Mouse (Mus musculus) forebrain, embryonic 14.5 days (tissue): ENCODE results near the gene Hist1h2be. TPM values are rescaled to one million over a fixed set of nuclear protein-coding genes. Genes with fewer than 3 reads are reported as not detected.
A peak's percentile ranks its signal among the peaks of the same experiment; 100 is the strongest.
"Not testable (repeated sequence)": the region's sequence is repeated elsewhere in the genome, so short reads cannot be mapped to it uniquely, and the experiment has no call there.

ENCODE experiments used
- ATAC-seq: fragments of 200-750 bp; cut with Nextera tagmentation; 2 replicates; pipeline ENCODE4 v1.8.0; 2017; ENCODE audit warnings: mild to moderate bottlenecking, moderate library complexity
- DNase-seq: peaks from one replicate; pipeline ENCODE4 v3.0.0-alpha.2; 2015; ENCODE audit warnings: low spot score
- H3K27ac ChIP-seq: fragments of 300-500 bp; sonication (generic); 2 replicates; pipeline ENCODE4 v1.5.1; 2014; ENCODE audit warnings: low read depth, mild to moderate bottlenecking, control low read depth, low read length, moderate library complexity
- H3K27me3 ChIP-seq: fragments of 300-500 bp; sonication (generic); replicated peaks from 2 replicates; pipeline ENCODE4 v1.6.1; 2014; ENCODE audit warnings: low read length, control low read depth, mixed read lengths; ENCODE audit not compliant: control insufficient read depth, insufficient read depth
- H3K36me3 ChIP-seq: fragments of 300-500 bp; sonication (generic); 2 replicates; pipeline ENCODE4 v1.6.1; 2014; ENCODE audit warnings: low read length, control low read depth; ENCODE audit not compliant: control insufficient read depth, insufficient read depth
- H3K4me1 ChIP-seq: fragments of 300-500 bp; sonication (generic); 2 replicates; pipeline ENCODE4 v1.6.1; 2014; ENCODE audit warnings: antibody characterized with exemption, low read length, control low read depth; ENCODE audit not compliant: control insufficient read depth, insufficient read depth
- H3K4me2 ChIP-seq: fragments of 300-500 bp; sonication (generic); 2 replicates; pipeline ENCODE4 v1.6.1; 2014; ENCODE audit warnings: mild to moderate bottlenecking, control low read depth, low read length
- H3K4me3 ChIP-seq: fragments of 300-500 bp; sonication (generic); 2 replicates; pipeline ENCODE4 v1.5.1; 2014; ENCODE audit warnings: low read depth, low read length, control low read depth
- H3K9ac ChIP-seq: fragments of 300-500 bp; sonication (generic); 2 replicates; pipeline ENCODE4 v1.6.1; 2014; ENCODE audit warnings: mild to moderate bottlenecking, low read length, control low read depth, moderate library complexity
- H3K9me3 ChIP-seq: fragments of 300-500 bp; sonication (generic); replicated peaks from 2 replicates; pipeline ENCODE4 v1.6.1; 2016; ENCODE audit warnings: low read length, control low read depth, mixed read lengths; ENCODE audit not compliant: control insufficient read depth
- WGBS: fragments of 180-500 bp; shearing (Covaris S2); extraction: QIAGEN DNeasy Blood & Tissue Kit; methylation state at CpG from one replicate; pipeline ENCODE4 v1.1.7; 2014; 5-methylcytosine and 5-hydroxymethylcytosine counted together
- polyA plus RNA-seq: library from polyadenylated mRNA; unstranded; fragments of >200 nt; fragmentation: Nextera tagmentation; extraction: Ambion mirVana; gene quantifications from 2 replicates; pipeline ENCODE4 v1.2.1, GENCODE M21; 2014

The Hist1h2be gene
- polyA plus RNA-seq, 1 experiment from 2014 or later: 1.2 TPM

DNA sequence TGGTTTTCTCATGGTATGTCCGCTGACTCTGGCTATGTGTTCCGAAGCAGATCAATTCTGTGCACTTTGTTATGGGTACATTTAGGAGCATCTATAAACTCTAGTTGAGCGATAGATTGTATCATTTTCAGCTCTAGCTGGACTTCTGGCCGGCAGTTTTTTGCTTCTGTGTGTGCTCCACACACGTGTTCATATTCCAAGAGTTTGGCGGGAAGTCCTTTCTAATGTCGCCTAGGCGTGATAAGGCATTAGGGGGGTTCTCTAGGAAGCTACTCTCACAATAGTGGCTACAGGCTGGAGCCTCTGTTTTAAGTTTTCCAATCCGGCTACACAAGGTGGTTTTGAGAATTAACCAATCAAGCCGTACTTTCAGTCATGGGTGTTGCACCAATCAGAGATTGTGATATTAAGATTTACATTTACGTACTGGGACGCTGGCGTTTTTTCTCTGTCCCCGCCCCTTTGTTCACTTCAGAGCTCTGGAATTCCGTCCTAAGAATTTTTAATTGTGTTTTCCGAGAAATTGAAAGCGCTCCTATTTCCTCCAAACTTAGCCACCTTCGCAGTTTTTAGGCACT lies 65.0 kb downstream of the Hist1h2be start:
- ATAC-seq: peak; percentile 76

DNA sequence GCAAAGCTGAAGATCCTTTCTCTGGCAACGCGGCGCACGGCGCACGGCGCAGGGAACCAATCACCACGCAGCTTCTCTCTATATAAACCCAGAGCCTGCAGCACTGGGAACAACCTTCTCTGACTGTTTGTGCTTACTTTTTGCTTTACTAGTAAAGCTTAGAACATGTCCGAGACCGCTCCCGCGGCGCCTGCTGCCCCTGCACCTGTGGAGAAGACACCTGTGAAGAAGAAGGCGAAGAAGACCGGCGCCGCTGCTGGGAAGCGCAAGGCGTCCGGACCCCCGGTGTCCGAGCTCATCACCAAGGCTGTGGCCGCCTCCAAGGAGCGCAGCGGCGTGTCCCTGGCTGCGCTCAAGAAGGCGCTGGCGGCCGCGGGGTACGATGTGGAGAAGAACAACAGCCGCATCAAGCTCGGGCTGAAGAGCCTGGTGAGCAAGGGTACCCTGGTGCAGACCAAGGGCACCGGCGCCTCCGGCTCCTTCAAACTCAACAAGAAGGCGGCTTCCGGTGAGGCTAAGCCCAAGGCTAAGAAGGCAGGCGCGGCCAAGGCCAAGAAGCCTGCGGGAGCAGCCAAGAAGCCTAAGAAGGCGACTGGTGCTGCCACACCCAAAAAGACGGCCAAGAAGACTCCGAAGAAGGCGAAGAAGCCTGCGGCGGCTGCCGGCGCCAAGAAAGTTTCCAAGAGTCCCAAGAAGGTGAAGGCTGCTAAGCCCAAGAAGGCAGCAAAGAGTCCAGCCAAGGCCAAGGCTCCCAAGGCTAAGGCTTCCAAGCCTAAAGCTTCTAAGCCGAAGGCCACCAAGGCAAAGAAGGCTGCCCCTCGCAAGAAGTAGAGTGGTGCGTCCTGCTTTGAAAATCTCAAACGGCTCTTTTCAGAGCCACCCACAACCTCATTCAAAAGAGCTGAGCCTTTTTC lies 65.7 kb downstream of the Hist1h2be start:
- peak overlapping the region; percentile 88 for H3K9ac ChIP-seq
- ATAC-seq (peak; percentile 86), DNase-seq (peak; percentile 94)
- WGBS: under 1% methylated on average over 52 of the region's 54 CpGs
- H3K4me3 ChIP-seq: peak overlapping the region; percentile 53
- peaks cover 12% of the 10 kb centered on the region; the same call in 1 of the 2 replicates for H3K4me1 ChIP-seq
- H3K36me3 ChIP-seq: no peaks in the 10 kb centered on the region
- peak overlapping the region; percentile 95 for H3K27ac ChIP-seq
- peak overlapping the region; percentile 94 for H3K4me2 ChIP-seq
- H3K27me3 ChIP-seq: no peaks in the 10 kb centered on the region
- H3K9me3 ChIP-seq: no peaks in the 10 kb centered on the region

More for the DNA sequence above, 65.0 kb downstream of the Hist1h2be start:
- WGBS: 0% methylated on average over 18 of the region's 18 CpGs
- Histone ChIP-seq H3K4me1 (0 out of 2 replicates have a peak, but pooled peaks cover 8% of the 10 kb centered on the region), H3K4me2 (peak overlapping the region; percentile 94), H3K36me3 (no peaks in the 10 kb centered on the region), H3K9me3 (no peaks in the 10 kb centered on the region), H3K27ac (peak overlapping the region; percentile 95), H3K4me3 (peak overlapping the region; percentile 53), H3K9ac (peak overlapping the region; percentile 88), H3K27me3 (no peaks in the 10 kb centered on the region)
- DNase-seq: peak; percentile 98

DNA sequence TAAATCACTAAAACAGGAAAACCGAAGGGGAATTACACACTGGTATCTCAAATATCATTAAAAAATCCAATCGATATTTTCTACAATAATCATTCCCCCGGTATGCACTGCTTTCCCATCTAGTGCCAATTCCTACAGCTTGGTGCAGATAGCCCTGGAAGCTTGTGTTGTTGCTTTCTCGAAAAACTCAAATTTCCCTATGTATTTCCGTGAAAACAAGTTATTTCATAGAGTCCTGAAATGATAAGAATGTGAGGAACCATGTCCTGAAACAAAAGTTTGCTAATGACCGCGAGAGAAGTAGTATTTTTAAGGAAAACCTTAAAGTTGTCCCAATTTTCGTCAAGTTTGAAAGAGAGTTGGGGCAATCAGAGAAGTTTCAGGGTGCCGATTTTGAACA lies 66.5 kb downstream of the Hist1h2be start:
- Histone ChIP-seq H3K36me3 (no peaks in the 10 kb centered on the region), H3K9me3 (no peaks in the 10 kb centered on the region), H3K4me3 (peak overlapping the region; percentile 53; the same call in 1 of the 2 replicates), H3K27ac (peak overlapping the region; percentile 95), H3K4me1 (peaks cover 12% of the 10 kb centered on the region; the same call in 1 of the 2 replicates), H3K27me3 (no peaks in the 10 kb centered on the region), H3K4me2 (peak overlapping the region; percentile 94), H3K9ac (peak overlapping the region; percentile 88)
- 22% methylated on average over 9 of the region's 9 CpGs for WGBS
- ATAC-seq (no peak), DNase-seq (no peak)

DNA sequence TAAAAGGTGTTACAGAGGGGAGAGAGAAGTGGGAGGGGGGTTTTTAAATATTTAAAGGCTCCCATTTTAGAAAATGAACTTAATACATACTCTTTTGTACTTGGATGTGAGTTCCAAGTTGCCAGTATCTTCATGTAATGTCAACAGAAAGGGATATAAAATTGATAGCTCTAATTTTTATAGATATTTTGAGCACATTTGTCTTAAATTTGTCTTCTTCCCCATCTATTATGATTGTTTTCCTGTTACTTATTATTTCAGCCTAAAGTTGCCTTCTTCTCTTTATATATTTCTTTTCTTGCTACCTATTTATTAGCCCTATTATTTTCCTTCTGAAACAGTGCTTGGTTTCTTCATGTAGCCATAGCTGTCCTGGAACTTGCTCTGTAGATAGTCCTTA lies 68.0 kb downstream of the Hist1h2be start, which contains the start of gene Hist1h1d:
TSS of gene Hist1h1d (plus strand) at position 301 of the 400 bp plus-strand sequence.
- Histone ChIP-seq H3K36me3 (no peaks in the 10 kb centered on the region), H3K9ac (no peak within 1 kb of the TSS; the same call in 1 of the 2 replicates), H3K27ac (peak within 1 kb of the TSS; percentile 95), H3K9me3 (no peaks in the 10 kb centered on the region), H3K4me2 (peak within 1 kb of the TSS; percentile 94), H3K4me1 (peaks cover 12% of the 10 kb centered on the region; the same call in 1 of the 2 replicates), H3K4me3 (peak within 1 kb of the TSS; percentile 37; the same call in 1 of the 2 replicates), H3K27me3 (no peaks in the 10 kb centered on the region)
- no peak for DNase-seq
- ATAC-seq: no peak

DNA sequence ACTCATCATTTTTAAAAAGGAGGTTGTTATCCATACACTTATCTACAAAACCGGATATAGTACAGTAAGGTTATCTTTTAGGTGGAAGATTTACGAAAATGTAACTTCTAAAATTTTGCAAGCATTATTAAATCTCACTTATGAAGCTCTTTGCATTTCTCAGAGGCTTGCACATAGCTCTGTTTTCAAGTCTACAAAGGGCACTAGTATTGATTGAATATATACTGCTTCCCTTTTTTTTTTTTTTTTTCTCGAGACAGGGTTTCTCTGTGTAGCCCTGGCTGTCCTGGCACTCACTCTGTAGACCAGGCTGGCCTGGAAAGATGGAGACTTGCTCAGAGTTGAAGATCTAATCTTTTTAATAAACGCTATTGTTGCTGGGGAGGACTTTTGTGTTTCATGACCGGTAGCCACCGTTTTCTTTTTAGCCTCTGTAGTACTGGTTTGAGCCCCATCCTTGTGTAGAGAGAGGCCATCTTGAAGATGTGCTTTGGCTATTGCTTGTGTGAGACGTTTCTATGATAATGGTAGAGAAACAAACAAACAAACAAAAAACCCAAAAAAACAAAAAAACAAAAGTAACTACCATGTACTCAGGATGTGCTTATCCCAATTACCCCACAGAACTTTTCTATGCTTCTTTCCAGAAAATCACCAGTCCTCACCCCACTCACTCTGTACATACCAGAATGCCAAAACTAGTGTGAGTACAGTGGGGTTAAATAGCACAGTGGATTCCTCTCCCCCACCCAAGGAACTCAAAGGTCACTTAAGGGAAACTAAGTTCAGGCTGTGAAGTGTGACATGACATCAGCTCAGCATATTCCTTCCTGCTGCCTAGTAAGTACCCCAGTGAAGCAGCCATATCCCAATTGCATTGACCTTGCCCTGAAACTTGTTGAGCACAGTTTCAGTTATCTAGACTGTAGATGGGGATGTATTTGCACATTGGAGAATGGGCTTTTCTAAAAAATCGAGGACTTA lies 68.7 kb downstream of the Hist1h2be start:
- no peaks in the 10 kb centered on the region for H3K9me3 ChIP-seq
- peak overlapping the region; percentile 60; the same call in 1 of the 2 replicates for H3K9ac ChIP-seq
- peaks cover 12% of the 10 kb centered on the region; the same call in 1 of the 2 replicates for H3K4me1 ChIP-seq
- H3K27me3 ChIP-seq: no peaks in the 10 kb centered on the region
- H3K27ac ChIP-seq: peak overlapping the region; percentile 83
- no peaks in the 10 kb centered on the region for H3K36me3 ChIP-seq
- DNase-seq: no peak
- ATAC-seq: no peak
- H3K4me2 ChIP-seq: peak overlapping the region; percentile 54
- WGBS: 51% methylated on average over 8 of the region's 8 CpGs
- H3K4me3 ChIP-seq: peak overlapping the region; percentile 37

DNA sequence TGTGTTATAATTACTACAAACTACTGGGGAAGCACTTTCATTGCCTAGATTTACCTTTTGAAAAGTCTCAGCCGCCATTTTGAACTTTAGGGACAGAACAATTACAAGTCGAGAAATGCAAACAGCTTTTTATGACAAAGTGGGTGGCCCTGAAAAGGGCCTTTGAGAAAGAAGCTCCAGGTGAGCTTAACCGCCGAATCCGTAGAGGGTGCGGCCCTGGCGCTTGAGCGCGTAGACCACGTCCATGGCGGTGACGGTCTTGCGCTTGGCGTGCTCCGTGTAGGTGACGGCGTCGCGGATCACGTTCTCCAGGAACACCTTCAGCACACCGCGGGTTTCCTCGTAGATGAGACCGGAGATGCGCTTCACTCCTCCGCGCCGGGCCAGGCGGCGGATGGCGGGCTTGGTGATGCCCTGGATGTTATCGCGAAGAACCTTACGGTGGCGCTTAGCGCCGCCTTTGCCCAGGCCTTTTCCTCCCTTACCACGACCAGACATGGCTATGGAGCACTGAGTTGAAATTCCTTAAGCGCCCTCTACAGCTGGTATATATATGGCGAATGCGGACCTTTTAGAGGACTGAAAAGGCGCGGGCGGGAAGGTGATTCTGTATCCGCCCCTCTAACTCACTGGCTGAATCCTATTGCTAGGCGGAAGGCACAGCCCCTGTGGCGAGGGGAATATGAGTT lies 69.6 kb downstream of the Hist1h2be start, which contains the start of gene Hist1h4f:
TSS of gene Hist1h4f (minus strand) at position 503 of the 689 bp plus-strand sequence.
- Histone ChIP-seq H3K9ac (peak within 1 kb of the TSS; percentile 60), H3K4me3 (peak within 1 kb of the TSS; percentile 37), H3K27ac (peak within 1 kb of the TSS; percentile 83), H3K4me2 (peak within 1 kb of the TSS; percentile 54)
- not testable (repeated sequence) for H3K27me3 ChIP-seq, H3K36me3 ChIP-seq, H3K9me3 ChIP-seq, H3K4me1 ChIP-seq
- under 1% methylated on average over 47 of the region's 47 CpGs for WGBS
- peak; percentile 97 for DNase-seq
- ATAC-seq: peak; percentile 87

DNA sequence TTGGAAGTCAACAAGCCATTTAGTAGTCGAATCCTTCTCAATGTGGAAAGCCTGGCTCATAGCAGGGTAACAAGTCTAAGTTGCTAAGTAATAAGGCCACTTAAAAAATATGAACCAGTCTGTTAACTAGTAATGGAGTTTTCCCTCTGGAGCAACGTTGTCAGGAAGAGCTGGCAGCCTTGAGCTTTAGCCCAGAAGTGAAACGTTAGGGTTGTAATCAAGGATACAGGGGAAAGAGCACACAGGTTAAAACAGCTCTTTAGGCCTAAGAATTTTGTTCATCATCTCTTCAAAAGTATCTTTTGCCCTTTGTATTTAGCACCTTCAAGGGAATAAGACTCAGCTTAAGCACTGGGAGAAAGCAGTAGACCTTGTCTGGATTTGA lies 70.2 kb downstream of the Hist1h2be start:
- Histone ChIP-seq H3K4me1 (peaks cover 6% of the 10 kb centered on the region; the same call in 1 of the 2 replicates), H3K4me3 (peak overlapping the region; percentile 37), H3K9me3 (no peaks in the 10 kb centered on the region), H3K4me2 (peak overlapping the region; percentile 54), H3K36me3 (no peaks in the 10 kb centered on the region), H3K27ac (peak overlapping the region; percentile 83), H3K27me3 (no peaks in the 10 kb centered on the region), H3K9ac (peak overlapping the region; percentile 60)
- 7% methylated on average over 3 of the region's 3 CpGs for WGBS
- no peak for DNase-seq
- ATAC-seq: no peak
